Mouse (Mus musculus) forelimb bud, embryonic 11.5 days (tissue): ENCODE results near the gene Ltc4s.

Experiments used
- DNase-seq: peaks from one replicate; pipeline ENCODE4 v3.0.0-alpha.2; 2012; ENCODE audit warnings: low read depth, low spot score

The Ltc4s gene

GRCm38 (mm10) chr11:50201590-50201989, 36.8 kb downstream of the Ltc4s start:
- no peak for DNase-seq

GRCm38 (mm10) chr11:50200613-50201012, 37.8 kb downstream of the Ltc4s start:
- no peak for DNase-seq

- DNase-seq: no peak
These were observed 39.5 kb downstream of the Ltc4s start for GRCm38 (mm10) chr11:50198916-50199315.

DNA sequence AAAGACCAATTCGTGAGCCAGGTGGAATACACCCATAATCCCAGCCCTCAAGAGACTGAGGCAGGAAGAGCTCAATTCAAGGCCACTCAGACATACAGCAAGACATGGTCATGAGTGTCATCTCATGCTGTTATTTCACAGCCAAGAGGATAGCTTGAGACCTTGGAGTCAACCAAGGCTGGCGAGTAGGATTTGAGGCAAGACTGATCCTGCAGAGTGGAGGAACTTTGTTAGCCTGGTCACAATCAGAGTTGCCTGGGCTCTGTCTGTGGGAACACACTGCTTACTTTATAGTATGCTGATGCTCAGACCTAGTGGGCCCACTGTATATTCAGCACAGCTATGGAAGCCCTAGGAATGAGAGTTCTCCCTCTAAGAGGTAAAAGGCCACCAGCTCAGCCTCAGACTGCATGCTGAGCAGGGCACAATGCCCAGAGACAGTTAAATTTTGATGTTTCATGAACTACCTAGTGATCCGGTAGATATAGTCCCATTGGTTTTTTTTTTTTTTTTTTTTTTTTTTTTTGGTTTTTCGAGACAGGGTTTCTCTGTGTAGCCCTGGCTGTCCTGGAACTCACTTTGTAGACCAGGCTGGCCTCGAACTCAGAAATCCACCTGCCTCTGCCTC, 40.1 kb downstream of the Ltc4s start:
- no peak for DNase-seq

DNA sequence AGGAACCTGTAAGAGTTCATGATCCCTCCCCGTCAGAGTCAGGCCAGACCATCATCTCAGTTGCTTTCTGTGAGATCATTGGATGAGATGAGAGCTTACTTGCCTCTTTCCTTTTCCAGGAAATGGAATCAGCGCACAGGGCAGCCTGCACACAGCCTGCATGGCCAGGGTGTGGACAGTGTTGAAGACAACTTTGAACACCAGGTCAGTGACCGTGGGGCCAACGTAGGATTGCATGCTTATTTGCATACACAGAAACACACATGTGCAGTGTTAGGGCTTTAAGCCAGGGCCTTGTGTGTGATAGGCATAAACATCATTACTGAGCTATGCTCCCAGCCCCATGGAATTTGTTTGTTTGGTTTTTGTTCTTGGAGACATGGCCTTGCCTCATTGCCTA, 40.9 kb downstream of the Ltc4s start:
- no peak for DNase-seq

GRCm38 (mm10) chr11:50194793-50195192, 43.6 kb downstream of the Ltc4s start:
- DNase-seq: no peak

DNA sequence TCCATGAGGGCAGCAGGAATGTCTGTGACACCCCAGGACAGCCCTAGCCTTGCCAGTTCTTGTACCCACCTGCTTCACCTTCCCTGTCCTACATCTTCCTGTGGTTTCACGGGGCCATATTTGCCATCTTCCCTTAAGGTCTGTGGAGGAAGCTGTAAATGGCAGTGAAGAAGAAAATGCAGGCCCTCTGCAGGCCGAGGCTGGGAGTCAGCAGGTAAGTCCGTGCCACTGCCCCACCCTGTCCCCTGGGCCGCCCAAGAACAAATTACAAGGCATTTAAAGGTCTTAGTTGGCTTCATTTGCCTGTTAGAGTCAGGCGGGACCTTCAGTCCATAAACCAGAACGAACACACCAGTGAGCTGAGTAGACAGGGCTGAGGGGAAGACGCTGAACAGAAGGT, 44.3 kb downstream of the Ltc4s start:
- DNase-seq: no peak

- no peak for DNase-seq
These were observed 46.1 kb downstream of the Ltc4s start for GRCm38 (mm10) chr11:50192278-50192677.

DNA sequence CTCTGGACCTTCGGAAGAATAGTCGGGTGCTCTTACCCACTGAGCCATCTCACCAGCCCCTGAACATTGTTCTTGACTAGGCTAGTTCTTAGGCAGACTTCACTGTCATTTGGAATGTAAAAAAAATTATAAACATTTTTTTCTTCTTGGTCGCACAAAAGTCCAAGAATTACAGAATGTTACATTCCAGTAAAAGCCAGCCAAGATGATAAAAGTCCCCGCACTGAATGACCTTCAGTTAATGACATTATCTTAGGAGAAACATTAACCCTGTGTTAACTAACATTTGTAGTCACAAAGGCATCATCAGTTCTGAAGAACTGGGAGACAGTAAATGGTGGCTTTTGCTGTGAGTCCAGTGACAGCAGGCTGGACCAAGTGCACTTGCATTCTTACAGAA, 48.1 kb downstream of the Ltc4s start:
- DNase-seq: no peak

DNA sequence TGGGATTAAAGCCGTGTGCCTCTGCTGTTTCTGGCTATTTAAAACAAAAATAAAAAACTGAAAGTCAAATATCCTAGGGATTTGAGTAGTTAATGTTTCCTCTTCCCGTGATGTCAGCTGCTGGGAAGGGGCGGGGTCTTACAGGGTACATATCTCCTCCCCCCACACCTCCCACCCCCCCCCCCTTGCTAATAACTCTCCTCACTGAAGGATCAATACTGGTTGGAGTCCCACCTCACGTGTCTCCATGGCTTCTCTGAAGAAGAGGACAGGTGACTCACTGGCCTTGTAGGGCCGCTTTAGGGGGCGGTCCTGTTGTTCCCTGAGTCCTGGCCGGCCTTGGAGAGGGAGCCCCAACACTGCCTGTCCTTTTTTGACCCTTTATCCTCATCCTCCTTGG, 49.7 kb downstream of the Ltc4s start:
- no peak for DNase-seq
